Mouse (Mus musculus) heart, embryonic 13.5 days (tissue): ENCODE measurements around the gene Inhbb. TPM values are rescaled to one million over a fixed set of nuclear protein-coding genes. Genes with fewer than 3 reads are reported as not detected.

ENCODE experiments used
- ATAC-seq: fragments of 200-750 bp; cut with Nextera tagmentation; 2 replicates; pipeline ENCODE4 v1.8.0; 2017; ENCODE audit warnings: moderate TSS enrichment; ENCODE audit not compliant: insufficient number of reproducible peaks, low FRiP score, low TSS enrichment; ENCODE audit errors: extremely low read depth
- H3K27ac ChIP-seq: fragments of 300-500 bp; sonication (generic); replicated peaks from 2 replicates; pipeline ENCODE4 v1.5.1; 2015; ENCODE audit warnings: moderate library complexity, mild to moderate bottlenecking, inconsistent platforms
- H3K27me3 ChIP-seq: fragments of 300-500 bp; sonication (generic); replicated peaks from 2 replicates; pipeline ENCODE4 v1.6.1; 2015; ENCODE audit warnings: mild to moderate bottlenecking, inconsistent platforms
- H3K36me3 ChIP-seq: fragments of 300-500 bp; sonication (generic); 2 replicates; pipeline ENCODE4 v1.6.1; 2015; ENCODE audit warnings: mild to moderate bottlenecking, inconsistent platforms
- H3K4me1 ChIP-seq: fragments of 300-500 bp; sonication (generic); 2 replicates; pipeline ENCODE4 v1.6.1; 2015; ENCODE audit warnings: inconsistent platforms
- H3K4me2 ChIP-seq: fragments of 300-500 bp; sonication (generic); 2 replicates; pipeline ENCODE4 v1.6.1; 2015; ENCODE audit warnings: inconsistent platforms, mild to moderate bottlenecking, moderate library complexity
- H3K4me3 ChIP-seq: fragments of 300-500 bp; sonication (generic); 2 replicates; pipeline ENCODE4 v1.5.1; 2015; ENCODE audit warnings: moderate library complexity, mild to moderate bottlenecking, inconsistent platforms
- H3K9ac ChIP-seq: fragments of 300-500 bp; sonication (generic); 2 replicates; pipeline ENCODE4 v1.6.1; 2015; ENCODE audit warnings: inconsistent platforms, mild to moderate bottlenecking, moderate library complexity
- H3K9me3 ChIP-seq: fragments of 300-500 bp; sonication (generic); 2 replicates; pipeline ENCODE4 v1.6.1; 2016; ENCODE audit warnings: inconsistent platforms
- WGBS: fragments of 180-500 bp; shearing (Covaris S2); methylation state at CpG from one replicate; pipeline ENCODE4 v1.1.7; 2015; ENCODE audit warnings: mixed read lengths; 5-methylcytosine and 5-hydroxymethylcytosine counted together
- polyA plus RNA-seq: library from polyadenylated mRNA; unstranded; fragments of >200 nt; fragmentation: Nextera tagmentation; extraction: Ambion mirVana; gene quantifications from 2 replicates; pipeline ENCODE4 v1.2.1, GENCODE M21; 2015

Inhbb gene
- polyA plus RNA-seq: 0.28 and 0.55 TPM in 2 replicates

DNA sequence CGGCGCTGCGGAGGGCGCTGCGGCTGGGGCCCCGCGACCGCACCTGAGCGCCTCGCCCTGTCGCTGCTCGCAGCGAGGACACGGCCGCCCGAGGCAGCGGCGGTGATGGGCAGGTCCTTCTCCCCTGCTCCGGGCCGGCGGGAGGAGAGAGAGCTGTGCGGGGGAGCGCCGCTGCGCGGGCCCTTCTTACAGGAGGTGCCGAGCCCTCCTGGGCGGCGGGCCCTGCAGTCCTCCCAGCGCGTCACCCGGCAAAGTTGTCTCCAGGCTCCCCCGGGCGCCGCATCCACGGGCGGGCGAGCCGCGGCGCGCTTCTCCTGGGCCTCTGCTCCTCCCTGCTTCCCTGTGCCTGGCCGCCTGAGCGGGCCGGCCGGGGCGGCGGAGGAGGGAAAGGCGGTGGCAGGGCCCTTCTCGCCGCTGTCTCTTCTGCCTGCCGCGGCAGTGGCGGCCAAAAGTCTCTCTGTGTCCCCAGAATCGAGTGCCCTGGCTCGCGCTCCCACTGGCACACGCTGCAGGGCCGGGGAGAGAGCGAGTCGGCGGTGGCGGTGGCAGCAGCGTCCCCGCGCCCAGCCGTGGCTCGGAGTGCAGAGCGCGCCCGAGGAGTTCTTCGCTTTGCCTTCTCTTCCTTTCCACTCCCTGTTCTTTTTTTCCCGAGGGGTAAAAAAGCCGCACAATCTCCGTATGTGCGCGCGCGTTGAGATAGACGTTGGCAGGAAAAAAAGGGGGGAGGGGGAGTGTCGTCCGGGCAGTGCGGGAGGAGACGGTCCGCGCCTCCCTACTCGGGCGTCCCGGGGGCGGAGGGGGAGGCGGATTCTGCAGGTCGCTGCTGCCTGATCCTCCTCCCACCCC is at the start of gene Inhbb:
Inhbb (minus strand) TSS at position 673 of the 846 bp plus-strand sequence.
- no peaks in the 10 kb centered on the region for H3K36me3 ChIP-seq
- peak within 1 kb of the TSS; percentile 100 for H3K4me2 ChIP-seq
- peaks cover 26% of the 10 kb centered on the region for H3K4me1 ChIP-seq
- H3K9me3 ChIP-seq: no peaks in the 10 kb centered on the region
- peak within 1 kb of the TSS; percentile 75 for H3K4me3 ChIP-seq
- under 1% methylated on average over 82 of the region's 92 CpGs for WGBS
- H3K27ac ChIP-seq: no peak within 1 kb of the TSS
- H3K27me3 ChIP-seq: peaks cover 92% of the 10 kb centered on the region
- ATAC-seq: no peak
- peak within 1 kb of the TSS; percentile 84 for H3K9ac ChIP-seq

GRCm38 (mm10) chr1:119463386-119463785 is 41.3 kb upstream of the Inhbb start:
- H3K36me3 ChIP-seq: peaks cover 10% of the 10 kb centered on the region
- peaks cover 13% of the 10 kb centered on the region for H3K4me1 ChIP-seq
- no peak overlapping the region for H3K9ac ChIP-seq
- ATAC-seq: no peak
- H3K4me2 ChIP-seq: no peak overlapping the region
- H3K27ac ChIP-seq: no peak overlapping the region
- no peaks in the 10 kb centered on the region for H3K27me3 ChIP-seq
- no peaks in the 10 kb centered on the region for H3K9me3 ChIP-seq
- no peak overlapping the region for H3K4me3 ChIP-seq
- 56% methylated on average over 2 of the region's 2 CpGs for WGBS

DNA sequence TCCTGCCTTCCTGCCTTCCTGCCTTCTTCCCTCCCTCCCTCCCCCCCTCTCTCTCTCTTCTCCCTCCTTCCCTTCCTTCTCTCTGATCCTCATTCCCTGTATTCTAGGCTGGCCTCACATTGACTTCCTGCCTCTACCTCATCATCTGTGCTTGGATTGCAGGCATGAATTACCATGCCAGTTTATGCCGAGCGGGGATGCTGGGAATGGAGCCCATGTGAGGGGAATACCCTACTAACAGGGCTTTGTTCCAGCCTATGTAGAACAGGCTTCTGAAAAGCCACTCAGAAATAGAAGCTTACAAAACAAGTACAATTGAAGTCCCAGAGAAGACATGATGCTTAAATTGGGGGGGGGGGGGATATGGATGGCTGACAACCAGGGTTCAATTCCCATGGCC is 38.0 kb upstream of the Inhbb start:
- Histone ChIP-seq H3K36me3 (no peaks in the 10 kb centered on the region), H3K4me1 (peaks cover 20% of the 10 kb centered on the region), H3K27ac (no peak overlapping the region), H3K4me3 (no peak overlapping the region), H3K27me3 (peaks cover 19% of the 10 kb centered on the region), H3K9me3 (no peaks in the 10 kb centered on the region), H3K4me2 (no peak overlapping the region), H3K9ac (no peak overlapping the region)
- ATAC-seq: no peak
- 77% methylated on average over 2 of the region's 2 CpGs for WGBS

GRCm38 (mm10) chr1:119457993-119458605 is 36.1 kb upstream of the Inhbb start:
- peak overlapping the region; percentile 24; the same call in 1 of the 2 replicates for H3K4me2 ChIP-seq
- peaks cover 20% of the 10 kb centered on the region for H3K4me1 ChIP-seq
- 14% methylated on average over 10 of the region's 10 CpGs for WGBS
- H3K4me3 ChIP-seq: no peak overlapping the region
- no peaks in the 10 kb centered on the region for H3K9me3 ChIP-seq
- no peak overlapping the region for H3K9ac ChIP-seq
- ATAC-seq: no peak
- H3K27me3 ChIP-seq: peaks cover 19% of the 10 kb centered on the region
- H3K27ac ChIP-seq: no peak overlapping the region
- H3K36me3 ChIP-seq: no peaks in the 10 kb centered on the region

- Histone ChIP-seq H3K27me3 (peaks cover 19% of the 10 kb centered on the region), H3K9me3 (no peaks in the 10 kb centered on the region), H3K9ac (no peak overlapping the region), H3K4me2 (peak overlapping the region; percentile 59), H3K36me3 (no peaks in the 10 kb centered on the region), H3K4me3 (no peak overlapping the region), H3K27ac (no peak overlapping the region), H3K4me1 (peaks cover 15% of the 10 kb centered on the region)
- ATAC-seq: no peak
- WGBS: 37% methylated on average over 5 of the region's 5 CpGs
Measured at GRCm38 (mm10) chr1:119457528-119457855, 35.4 kb upstream of the Inhbb start.

- Histone ChIP-seq H3K4me3 (peak overlapping the region; percentile 26), H3K4me2 (peak overlapping the region; percentile 59), H3K27ac (no peak overlapping the region), H3K9me3 (no peaks in the 10 kb centered on the region), H3K36me3 (no peaks in the 10 kb centered on the region), H3K27me3 (peaks cover 19% of the 10 kb centered on the region), H3K4me1 (peaks cover 12% of the 10 kb centered on the region), H3K9ac (0 out of 2 replicates have a peak overlapping the region, but pooled peaks have one; percentile 52)
- ATAC-seq: no peak
- WGBS: 34% methylated on average over 19 of the region's 19 CpGs
Measured at GRCm38 (mm10) chr1:119456671-119457527, 34.9 kb upstream of the Inhbb start.

DNA sequence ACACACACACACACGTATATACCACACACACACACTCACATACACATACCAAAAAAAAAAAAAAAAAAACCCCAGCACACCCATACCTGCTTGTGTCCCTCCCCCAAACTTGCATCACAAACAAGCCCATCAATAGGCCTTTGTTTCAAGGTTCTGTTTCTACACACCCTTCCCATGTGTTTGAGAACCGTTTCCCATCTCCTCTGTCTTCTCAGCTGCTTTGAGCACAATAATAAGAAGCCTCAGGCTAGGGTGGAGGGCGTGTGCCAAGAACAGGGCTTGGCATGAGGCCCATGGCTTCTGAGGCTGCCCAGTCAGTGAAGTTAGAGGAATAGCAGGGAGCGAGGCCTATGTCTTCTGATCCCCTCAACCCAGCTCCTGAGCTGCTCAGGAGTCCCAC is 31.7 kb upstream of the Inhbb start:
- no peak for ATAC-seq
- Histone ChIP-seq H3K4me1 (peaks cover 12% of the 10 kb centered on the region), H3K27me3 (peaks cover 23% of the 10 kb centered on the region), H3K36me3 (no peaks in the 10 kb centered on the region), H3K4me2 (no peak overlapping the region), H3K9me3 (no peaks in the 10 kb centered on the region), H3K27ac (no peak overlapping the region), H3K9ac (no peak overlapping the region), H3K4me3 (no peak overlapping the region)
- whole genome bisulfite sequencing: 54% methylated on average over 3 of the region's 4 CpGs

- H3K4me3 ChIP-seq: no peak overlapping the region
- no peak overlapping the region for H3K9ac ChIP-seq
- H3K36me3 ChIP-seq: no peaks in the 10 kb centered on the region
- H3K9me3 ChIP-seq: no peaks in the 10 kb centered on the region
- no peak for ATAC-seq
- no peak overlapping the region for H3K4me2 ChIP-seq
- WGBS: 53% methylated on average over 10 of the region's 10 CpGs
- H3K4me1 ChIP-seq: peaks cover 5% of the 10 kb centered on the region
- H3K27me3 ChIP-seq: peaks cover 12% of the 10 kb centered on the region
- H3K27ac ChIP-seq: no peak overlapping the region
Measured at GRCm38 (mm10) chr1:119451417-119451816, 29.4 kb upstream of the Inhbb start.

DNA sequence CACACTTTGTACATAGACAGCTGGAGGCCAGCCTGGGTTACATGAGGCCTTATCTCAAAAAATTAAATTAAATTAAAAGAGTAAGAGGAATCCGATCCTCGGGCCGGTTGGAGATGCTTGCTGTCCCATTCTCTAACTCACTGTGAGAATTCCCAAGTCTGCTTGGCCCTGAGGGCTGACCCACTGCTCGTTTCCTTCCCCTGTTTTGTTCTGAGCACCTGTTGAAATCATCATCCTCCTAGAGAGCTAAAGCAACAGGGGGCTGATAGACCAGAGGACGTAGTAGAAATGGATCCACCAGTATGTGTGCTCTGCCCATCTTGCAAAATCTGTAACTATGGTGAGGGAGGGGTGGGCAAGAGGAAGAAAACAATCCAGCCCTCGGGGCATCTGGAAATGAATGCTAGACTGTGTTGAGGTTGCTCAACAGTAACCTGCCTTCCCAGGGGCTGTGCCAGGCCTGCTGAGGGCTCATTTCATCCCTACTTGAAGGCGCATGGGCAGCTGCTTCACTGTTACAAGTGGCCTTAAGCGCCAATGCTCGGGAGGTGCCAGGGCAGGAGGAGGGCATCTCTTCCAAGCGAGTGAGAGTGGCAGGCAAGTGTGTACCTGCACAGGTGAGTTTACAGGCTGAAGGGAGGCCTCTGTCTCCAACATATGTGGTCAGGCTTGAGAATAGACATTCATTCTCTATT is 28.8 kb upstream of the Inhbb start:
- Histone ChIP-seq H3K4me3 (no peak overlapping the region), H3K9ac (no peak overlapping the region), H3K27me3 (peaks cover 6% of the 10 kb centered on the region; the same call in 1 of the 2 replicates), H3K4me1 (peaks cover 10% of the 10 kb centered on the region), H3K36me3 (no peaks in the 10 kb centered on the region), H3K4me2 (no peak overlapping the region), H3K27ac (no peak overlapping the region), H3K9me3 (no peaks in the 10 kb centered on the region)
- WGBS: 76% methylated on average over 10 of the region's 10 CpGs
- no peak for ATAC-seq

GRCm38 (mm10) chr1:119446753-119447283 is 24.8 kb upstream of the Inhbb start:
- no peak for ATAC-seq
- WGBS: 44% methylated on average over 10 of the region's 10 CpGs
- H3K9ac ChIP-seq: no peak overlapping the region
- peaks cover 4% of the 10 kb centered on the region; the same call in 1 of the 2 replicates for H3K27me3 ChIP-seq
- no peaks in the 10 kb centered on the region for H3K36me3 ChIP-seq
- peaks cover 12% of the 10 kb centered on the region for H3K4me1 ChIP-seq
- no peak overlapping the region for H3K4me2 ChIP-seq
- no peak overlapping the region for H3K27ac ChIP-seq
- H3K9me3 ChIP-seq: no peaks in the 10 kb centered on the region
- H3K4me3 ChIP-seq: no peak overlapping the region
